Mouse (Mus musculus) bone marrow, adult 2 months (tissue): Measurements from ENCODE around the gene Vps37b. TPM values are rescaled to one million over a fixed set of nuclear protein-coding genes. Genes with fewer than 3 reads are reported as not detected.

Source experiments
- H3K27ac ChIP-seq: fragments of 200-500 bp; 2 replicates; pipeline ENCODE4 v1.5.1; 2012; ENCODE audit warnings: low read depth, mild to moderate bottlenecking, control low read depth, inconsistent platforms, low read length; ENCODE audit not compliant: control insufficient read depth, poor library complexity, insufficient read depth
- H3K4me1 ChIP-seq: fragments of 200-500 bp; 2 replicates; pipeline ENCODE4 v1.6.1; 2011; ENCODE audit warnings: low read length; ENCODE audit not compliant: control insufficient read depth, insufficient read depth
- H3K4me3 ChIP-seq: fragments of 200-500 bp; replicated peaks from 2 replicates; pipeline ENCODE3; 2011; ENCODE audit warnings: mild to moderate bottlenecking, low read depth, low read length, control low read depth; ENCODE audit not compliant: control insufficient read depth
- CTCF ChIP-seq: fragments of 200-500 bp; IDR thresholded peaks from 2 replicates; pipeline ENCODE4 v1.5.1; 2011; ENCODE audit warnings: low read length, control low read depth; ENCODE audit not compliant: control insufficient read depth, insufficient read depth
- POLR2A ChIP-seq: fragments of 200-500 bp; IDR thresholded peaks from 2 replicates; pipeline ENCODE4 v1.6.1; 2011; ENCODE audit warnings: low read depth, mild to moderate bottlenecking, control low read depth, low read length, borderline replicate concordance; ENCODE audit not compliant: control insufficient read depth
- WGBS: fragments of 180-500 bp; shearing (Covaris S2); methylation state at CpG from one replicate; pipeline ENCODE4 v1.1.7; 2018; 5-methylcytosine and 5-hydroxymethylcytosine counted together
- polyA plus RNA-seq: library from polyadenylated mRNA; stranded (reverse); fragments of >200 nt; gene quantifications from 2 replicates; pipeline ENCODE4 v1.2.4, GENCODE M21; 2011; ENCODE audit warnings: low replicate concordance; ENCODE audit not compliant: missing spikeins, insufficient read depth, insufficient read length

Gene Vps37b
- polyA plus RNA-seq, 1 experiment = 26.1 TPM

DNA sequence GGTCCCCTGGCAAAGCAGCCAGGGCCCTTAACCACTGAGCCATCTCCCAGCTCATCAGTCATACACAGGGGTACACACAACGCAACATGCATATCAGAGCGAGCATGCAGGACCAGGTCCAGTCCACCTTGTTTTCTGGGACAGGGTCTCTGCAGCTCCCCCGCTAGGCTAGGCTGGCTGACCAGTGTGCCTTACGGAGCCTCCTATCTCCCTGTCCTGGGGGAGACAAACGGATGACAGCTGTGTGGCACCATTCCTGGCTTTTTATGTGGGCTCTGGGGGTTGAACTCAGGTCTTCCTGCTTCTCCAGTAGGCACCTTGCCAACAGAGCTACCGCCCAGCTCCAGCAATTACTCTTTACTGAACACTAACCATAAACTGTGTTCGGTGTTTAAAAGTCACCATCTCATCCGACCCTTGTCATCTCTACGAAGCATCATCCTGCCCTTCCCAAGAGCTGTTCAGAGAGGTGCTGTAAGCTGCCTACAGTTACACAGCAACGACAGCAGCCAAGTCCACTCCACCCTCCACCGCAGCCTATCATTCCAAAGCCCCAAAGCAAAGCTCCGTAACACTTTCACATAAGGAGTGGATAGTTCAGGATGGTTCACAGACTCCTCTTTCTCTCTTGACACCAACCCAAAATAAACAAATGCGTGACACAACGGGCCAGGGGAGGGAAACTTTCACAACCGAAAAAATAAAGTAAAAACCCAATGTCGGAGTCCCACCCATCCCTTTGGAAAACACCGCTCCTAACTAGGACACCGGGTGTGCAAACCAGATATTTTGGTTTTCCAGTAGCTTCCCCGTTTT, 2.6 kb downstream of the Vps37b start:
- WGBS = 70% methylated on average over 19 of the region's 19 CpGs
- no peak overlapping the region for H3K27ac ChIP-seq
- H3K4me3 ChIP-seq = no peak overlapping the region
- no peak for TF ChIP-seq POLR2A
- TF ChIP-seq CTCF = no peak
- H3K4me1 ChIP-seq = peaks cover 16% of the 10 kb centered on the region

DNA sequence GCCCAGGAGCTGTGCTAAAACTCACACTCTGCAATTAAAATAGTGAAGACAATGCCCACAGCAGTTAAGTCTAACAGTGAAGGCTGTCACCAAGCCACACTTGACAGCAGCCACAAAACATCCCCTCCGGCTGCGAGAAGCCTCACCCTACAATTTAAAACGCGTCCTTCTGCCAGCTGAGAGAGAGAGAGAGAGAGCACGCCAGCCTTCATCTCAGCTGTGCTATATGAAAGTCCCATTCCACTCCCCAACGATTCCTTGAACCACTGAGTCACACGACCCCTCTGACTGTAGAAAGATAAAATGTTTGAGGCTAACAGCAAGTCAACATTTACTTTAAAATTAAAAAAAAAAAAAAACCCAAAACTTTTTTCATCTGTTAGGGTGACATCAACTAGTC, 3.4 kb downstream of the Vps37b start:
- no peak overlapping the region for H3K4me3 ChIP-seq
- WGBS = 20% methylated on average over 7 of the region's 7 CpGs
- H3K4me1 ChIP-seq = peaks cover 19% of the 10 kb centered on the region
- TF ChIP-seq POLR2A (no peak), CTCF (no peak)
- peak overlapping the region; percentile 67 for H3K27ac ChIP-seq

DNA sequence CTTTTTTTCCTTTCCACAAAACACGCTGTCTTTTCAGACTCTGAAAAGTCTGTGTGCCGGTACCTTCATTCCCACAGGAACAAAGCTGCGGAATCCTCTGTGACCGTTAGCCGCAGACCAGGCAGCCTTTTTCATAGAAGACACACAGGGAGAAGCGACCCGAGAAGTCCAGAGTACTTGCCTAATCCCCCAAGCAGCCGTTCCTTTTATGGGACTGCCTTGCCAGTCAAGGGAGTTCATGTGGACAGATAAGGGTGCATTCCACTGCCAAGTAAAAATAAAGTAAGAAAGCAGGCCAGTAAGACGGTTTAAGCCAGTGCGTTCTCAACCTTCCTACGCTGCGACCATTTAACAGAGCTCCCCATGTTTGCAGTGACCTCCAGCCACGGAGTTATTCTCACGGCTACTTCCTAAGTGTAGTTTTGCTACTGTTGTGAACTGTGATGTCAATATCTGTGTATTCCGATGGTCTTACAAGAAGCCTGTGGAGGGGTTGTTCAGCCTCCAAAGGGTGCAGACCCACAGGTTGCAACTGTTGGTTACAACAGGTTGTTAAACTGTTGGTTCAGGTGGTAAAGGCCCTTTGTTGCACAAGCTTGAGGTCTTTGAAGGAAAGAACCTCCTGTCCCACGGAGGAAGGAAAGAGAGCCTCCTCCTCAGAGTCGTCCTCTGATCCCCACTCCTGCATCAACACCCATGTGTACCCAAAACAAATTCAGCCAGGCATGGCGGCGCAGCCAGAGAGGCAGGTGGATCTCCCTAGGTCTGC, 4.2 kb downstream of the Vps37b start:
- Histone ChIP-seq H3K27ac (peak overlapping the region; percentile 67), H3K4me3 (peak overlapping the region; percentile 7), H3K4me1 (peaks cover 19% of the 10 kb centered on the region)
- no peak for TF ChIP-seq CTCF
- 41% methylated on average over 19 of the region's 19 CpGs for WGBS

DNA sequence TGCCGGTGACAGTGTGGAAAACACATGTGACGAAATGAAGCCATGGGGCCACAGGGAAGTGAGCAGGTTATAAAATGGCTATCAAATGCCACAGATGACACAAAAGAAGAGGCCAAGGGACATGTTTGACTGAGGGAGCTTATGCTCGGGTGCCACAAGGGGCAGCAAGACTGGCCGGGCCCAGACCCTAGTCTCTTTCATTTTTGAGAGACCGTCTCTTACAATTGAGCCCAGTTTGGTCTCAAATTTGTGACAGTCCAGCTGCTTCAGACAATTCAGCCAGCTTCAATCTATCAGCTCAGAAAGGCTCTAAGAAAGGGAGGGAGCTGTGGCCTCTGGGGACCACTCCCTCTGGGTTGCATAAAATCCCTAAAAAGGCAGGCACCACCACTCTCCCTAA, 5.5 kb downstream of the Vps37b start:
- no peak overlapping the region for H3K4me3 ChIP-seq
- WGBS = 63% methylated on average over 5 of the region's 5 CpGs
- TF ChIP-seq POLR2A (no peak), CTCF (no peak)
- peak overlapping the region; percentile 57 for H3K27ac ChIP-seq
- H3K4me1 ChIP-seq = peaks cover 24% of the 10 kb centered on the region

DNA sequence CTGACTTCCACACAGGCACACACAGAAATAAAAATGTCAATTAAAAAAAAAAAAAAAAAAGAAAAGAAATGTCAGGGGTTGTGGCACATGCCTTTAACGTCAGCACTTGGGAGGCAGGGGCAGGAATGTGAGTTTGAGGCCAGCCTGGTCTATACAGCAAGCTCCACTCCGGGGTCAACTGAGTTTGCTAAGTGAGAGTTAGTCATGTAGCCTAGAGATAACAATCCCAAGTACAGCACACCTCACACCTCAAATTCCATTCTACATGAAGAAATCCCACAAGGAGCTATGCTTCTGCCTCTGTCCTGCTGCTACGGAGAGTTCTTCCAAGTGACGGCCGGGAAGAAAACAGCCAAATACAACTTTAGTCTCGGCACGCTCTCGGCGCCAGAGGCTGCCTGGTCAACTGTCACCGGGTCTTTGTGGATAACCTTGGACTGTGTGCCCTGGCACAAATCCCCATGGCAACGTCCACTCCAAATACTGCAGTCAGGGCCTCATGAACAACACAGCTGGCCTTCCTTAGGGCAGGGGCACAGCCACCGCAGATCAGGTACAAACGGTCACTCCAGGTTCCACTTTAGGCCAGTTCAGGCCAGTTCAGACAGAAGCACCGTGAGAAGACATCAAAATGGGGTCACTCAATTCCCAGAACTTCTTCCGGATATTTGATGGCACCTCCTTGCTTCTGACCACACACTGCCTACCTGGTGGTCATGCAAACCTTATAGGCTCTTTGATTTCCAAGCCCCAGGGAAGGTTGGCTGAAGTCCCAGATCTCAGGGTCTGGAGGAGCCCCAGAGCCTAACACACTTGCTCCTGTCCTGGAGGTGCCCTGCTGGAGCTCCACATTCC, 6.3 kb downstream of the Vps37b start:
- Histone ChIP-seq H3K4me1 (peaks cover 25% of the 10 kb centered on the region), H3K4me3 (no peak overlapping the region), H3K27ac (peak overlapping the region; percentile 57)
- no peak for TF ChIP-seq POLR2A
- no peak for TF ChIP-seq CTCF
- WGBS = 83% methylated on average over 15 of the region's 15 CpGs

DNA sequence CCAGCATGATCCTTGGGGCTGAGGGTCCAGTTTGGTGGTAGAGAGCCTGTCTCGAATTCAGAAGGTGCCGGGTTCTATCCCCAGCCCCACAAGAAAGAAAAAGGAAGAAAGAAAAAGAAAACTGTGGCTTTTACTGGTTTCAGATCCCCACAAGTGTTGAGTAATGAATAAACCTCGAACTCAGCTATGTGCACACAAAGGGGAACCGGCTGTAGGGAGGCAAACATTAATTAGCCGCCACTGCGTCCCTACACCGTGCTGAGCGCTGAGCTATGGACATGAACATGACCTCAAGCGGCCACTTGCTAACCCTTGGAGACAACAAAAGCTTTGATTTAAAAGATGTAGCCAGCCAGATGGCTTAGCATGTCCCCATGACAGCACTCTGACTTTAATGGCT, 6.9 kb downstream of the Vps37b start:
- peak overlapping the region; percentile 6 for H3K4me3 ChIP-seq
- H3K4me1 ChIP-seq = peaks cover 28% of the 10 kb centered on the region
- TF ChIP-seq POLR2A = no peak
- no peak for TF ChIP-seq CTCF
- WGBS = 26% methylated on average over 9 of the region's 9 CpGs
- H3K27ac ChIP-seq = peak overlapping the region; percentile 76

DNA sequence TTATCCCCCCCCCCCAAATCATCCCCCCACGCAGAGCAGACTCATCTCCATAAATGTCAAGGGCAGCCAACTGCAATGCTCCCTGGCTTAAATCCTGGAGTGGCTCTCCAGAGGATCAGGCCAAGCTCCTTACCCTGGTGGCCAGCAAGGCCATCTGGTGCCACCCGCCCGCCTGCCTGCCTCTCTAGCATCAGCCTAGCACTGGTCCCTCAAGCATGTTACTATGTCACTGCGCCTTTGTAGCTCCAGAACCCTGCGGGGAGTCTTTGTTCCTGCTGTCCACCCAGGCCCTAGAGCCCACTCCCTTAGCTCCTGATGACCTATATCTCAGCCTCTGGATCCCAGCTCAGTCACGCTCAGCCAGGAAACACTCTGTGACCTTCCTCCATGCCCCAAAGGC, 7.4 kb downstream of the Vps37b start:
- no peak for TF ChIP-seq CTCF
- H3K4me3 ChIP-seq = no peak overlapping the region
- H3K27ac ChIP-seq = peak overlapping the region; percentile 76
- 62% methylated on average over 6 of the region's 6 CpGs for WGBS
- H3K4me1 ChIP-seq = peaks cover 32% of the 10 kb centered on the region

DNA sequence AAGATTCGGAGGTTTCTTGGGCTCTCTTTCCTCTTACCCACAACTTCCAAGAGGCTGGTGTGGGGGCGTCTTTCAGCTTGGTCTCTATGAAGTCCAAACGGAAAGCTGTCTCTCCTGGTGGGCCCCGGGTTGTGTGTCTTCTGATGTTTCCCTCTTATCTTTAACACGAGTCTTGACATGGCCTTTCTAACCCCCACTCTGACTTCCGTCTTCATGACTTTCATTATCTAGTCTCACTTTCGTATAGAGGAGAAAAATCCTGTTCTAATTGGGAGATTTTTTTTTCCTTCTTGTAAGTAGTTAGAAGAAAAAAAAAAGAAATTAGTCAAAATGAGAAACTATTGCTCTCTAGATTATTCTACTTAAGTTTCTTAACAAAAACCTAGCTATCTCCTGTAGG, 9.7 kb downstream of the Vps37b start:
- WGBS = 5% methylated on average over 7 of the region's 7 CpGs
- TF ChIP-seq CTCF (no peak), POLR2A (no peak)
- Histone ChIP-seq H3K27ac (peak overlapping the region; percentile 80), H3K4me3 (no peak overlapping the region), H3K4me1 (peaks cover 40% of the 10 kb centered on the region)
